Mouse (Mus musculus): ENCODE data around the gene Inafm2.

- no peak for TF ChIP-seq CTCF (IDR thresholded peaks at IDR 0.05; ENCODE audit: borderline replicate concordance, extremely low read depth, insufficient read depth, insufficient read length)
- TF ChIP-seq POLR2A (IDR thresholded peaks at IDR 0.05; ENCODE audit: borderline replicate concordance, extremely low read depth, insufficient read depth, insufficient read length, poor library complexity, severe bottlenecking), result no peak
Measured at GRCm38 (mm10) chr2:118713631-118714030, 31.9 kb upstream of the Inafm2 start.

All from brain, embryonic 14.5 days (tissue).